Mouse (Mus musculus): ENCODE measurements at regions not wholly inside any gene's neighbourhood (a gene's known extent, or its start where the extent isn't known, plus 50 kb on each side); places are given as distances from the start of the nearest gene placed in this dataset.

DNA sequence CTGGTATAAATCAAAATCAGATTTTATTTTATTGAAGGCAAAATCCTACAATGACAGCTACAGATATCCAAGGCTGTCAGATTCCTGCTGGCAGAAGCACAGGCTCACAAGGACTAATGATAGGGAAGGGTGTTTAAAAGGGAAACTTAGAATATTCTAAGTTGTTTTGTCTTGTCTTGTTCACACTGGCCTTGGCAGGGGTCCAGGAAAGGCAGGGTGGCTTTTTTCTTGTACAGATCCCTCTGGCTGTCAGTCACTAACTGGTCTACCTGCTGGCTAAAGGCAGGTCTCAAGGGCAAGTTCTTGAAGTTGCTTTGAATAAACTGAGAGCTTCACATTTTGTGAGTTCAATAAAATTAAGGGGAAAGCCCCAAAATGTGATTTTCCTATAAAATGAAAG, 465.3 kb downstream of the Lrig3 start:
- no peaks in the 10 kb centered on the region for H3K4me1 ChIP-seq (ENCODE audit: control insufficient read depth in 1 of 2, insufficient read depth in 2 of 2)
- H3K27me3 ChIP-seq (replicated peaks) = no peaks in the 10 kb centered on the region
- no peak overlapping the region for H3K27ac ChIP-seq (ENCODE audit: insufficient read depth, low read depth)
- no peak overlapping the region for H3K4me2 ChIP-seq (ENCODE audit: insufficient read depth, low read depth, poor library complexity, severe bottlenecking)
- H3K4me3 ChIP-seq (replicated peaks in 1 of 3; ENCODE audit: low read depth in 2 of 3, low read length in 2 of 3, poor library complexity in 1 of 3) = no peak overlapping the region
- H3K36me3 ChIP-seq (replicated peaks in 1 of 2; ENCODE audit: control insufficient read depth in 1 of 2, insufficient read depth in 1 of 2, low read length in 1 of 2) = no peaks in the 10 kb centered on the region
- dilution Hi-C loops (cut with MboI; ENCODE audit: extremely low pct_ligation_motif_present, extremely low pct_unique_long_range_greater_than_20kb, low sequenced_read_pairs) = no loop called here
- peaks cover 5% of the 10 kb centered on the region for H3K9me3 ChIP-seq (replicated peaks; ENCODE audit: low read length)
- no peak overlapping the region for H3K9ac ChIP-seq (ENCODE audit: insufficient read depth, low read depth)
- no peak for DNase-seq (ENCODE audit: extremely low read depth)
- in situ Hi-C loops (cut with MboI; ENCODE audit: low pct_ligation_motif_present, low pct_unique_long_range_greater_than_20kb, low sequenced_read_pairs) = no loop called here
- TF ChIP-seq USF2 (conservative IDR thresholded peaks at IDR 0.05; ENCODE audit: low read depth, low read length) (no peak), NRF1 (IDR thresholded peaks at IDR 0.05; ENCODE audit: low read depth, low read length) (no peak), ELF1 (IDR thresholded peaks at IDR 0.05; ENCODE audit: low read depth, low read length) (no peak), E2F4 (IDR thresholded peaks at IDR 0.05; ENCODE audit: insufficient replicate concordance, low read depth, low read length) (no peak), EP300 (IDR thresholded peaks at IDR 0.05; ENCODE audit: low read length) (no peak), UBTF (IDR thresholded peaks at IDR 0.05; ENCODE audit: low read depth, low read length) (no peak), MAFK (IDR thresholded peaks at IDR 0.05; ENCODE audit: insufficient replicate concordance, low read length) (no peak), ZC3H11A (IDR thresholded peaks at IDR 0.05; ENCODE audit: low read depth, low read length) (no peak), TCF12 (IDR thresholded peaks at IDR 0.05; ENCODE audit: low read depth, low read length) (no peak), BHLHE40 (IDR thresholded peaks at IDR 0.05; ENCODE audit: low read depth, low read length) (no peak), PAX5 (IDR thresholded peaks at IDR 0.05; ENCODE audit: low read length) (no peak), SMC3 (IDR thresholded peaks at IDR 0.05; ENCODE audit: low read depth, low read length) (no peak), MXI1 (IDR thresholded peaks at IDR 0.05; ENCODE audit: low read depth, low read length) (no peak), SIN3A (IDR thresholded peaks at IDR 0.05; ENCODE audit: low read length) (no peak), CHD2 (IDR thresholded peaks at IDR 0.05; ENCODE audit: low read length) (no peak), NELFE (IDR thresholded peaks at IDR 0.05; ENCODE audit: low read depth, low read length) (no peak), MEF2A (IDR thresholded peaks at IDR 0.05; ENCODE audit: borderline replicate concordance, low read depth, low read length) (no peak)
- H3K79me2 ChIP-seq (replicated peaks; ENCODE audit: control insufficient read depth, extremely low read depth, insufficient read depth, poor library complexity, severe bottlenecking) = no peaks in the 10 kb centered on the region

- Histone ChIP-seq H3K4me1 (ENCODE audit: control insufficient read depth in 1 of 2, insufficient read depth in 2 of 2) (no peaks in the 10 kb centered on the region), H3K4me3 (replicated peaks in 1 of 3; ENCODE audit: low read depth in 2 of 3, low read length in 2 of 3, poor library complexity in 1 of 3) (no peak overlapping the region), H3K36me3 (replicated peaks in 1 of 2; ENCODE audit: control insufficient read depth in 1 of 2, insufficient read depth in 1 of 2, low read length in 1 of 2) (no peaks in the 10 kb centered on the region), H3K27ac (ENCODE audit: insufficient read depth, low read depth) (no peak overlapping the region), H3K79me2 (replicated peaks; ENCODE audit: control insufficient read depth, extremely low read depth, insufficient read depth, poor library complexity, severe bottlenecking) (no peaks in the 10 kb centered on the region), H3K9me3 (replicated peaks; ENCODE audit: low read length) (peaks cover 2% of the 10 kb centered on the region), H3K4me2 (ENCODE audit: insufficient read depth, low read depth, poor library complexity, severe bottlenecking) (no peak overlapping the region), H3K27me3 (replicated peaks) (no peaks in the 10 kb centered on the region), H3K9ac (ENCODE audit: insufficient read depth, low read depth) (no peak overlapping the region)
- no peak for DNase-seq (ENCODE audit: extremely low read depth)
- in situ Hi-C loops (cut with MboI; ENCODE audit: low pct_ligation_motif_present, low pct_unique_long_range_greater_than_20kb, low sequenced_read_pairs) = no loop called here
- dilution Hi-C loops (cut with MboI; ENCODE audit: extremely low pct_ligation_motif_present, extremely low pct_unique_long_range_greater_than_20kb, low sequenced_read_pairs) = no loop called here
- TF ChIP-seq RAD21 (IDR thresholded peaks at IDR 0.05; ENCODE audit: low read depth, low read length) (no peak), POLR2A (IDR thresholded peaks at IDR 0.05; ENCODE audit: low read depth, low read length) (no peak), MAX (IDR thresholded peaks at IDR 0.05; ENCODE audit: low read length) (no peak), ELF1 (IDR thresholded peaks at IDR 0.05; ENCODE audit: low read depth, low read length) (no peak), NRF1 (IDR thresholded peaks at IDR 0.05; ENCODE audit: low read depth, low read length) (no peak), IRF4 (IDR thresholded peaks at IDR 0.05; ENCODE audit: low read depth, low read length) (no peak), UBTF (IDR thresholded peaks at IDR 0.05; ENCODE audit: low read depth, low read length) (no peak), BHLHE40 (IDR thresholded peaks at IDR 0.05; ENCODE audit: low read depth, low read length) (no peak), POLR2AphosphoS2 (IDR thresholded peaks at IDR 0.05; ENCODE audit: low read depth, low read length) (no peak), GABPA (IDR thresholded peaks at IDR 0.05; ENCODE audit: insufficient replicate concordance, low read depth, low read length) (no peak), USF2 (conservative IDR thresholded peaks at IDR 0.05; ENCODE audit: low read depth, low read length) (no peak), ZC3H11A (IDR thresholded peaks at IDR 0.05; ENCODE audit: low read depth, low read length) (no peak)
These were observed 464.4 kb downstream of the Lrig3 start for GRCm38 (mm10) chr10:126430346-126430745.
